In genomic region chr5:103373089-103373488, GRCm38 (mm10) we compare ENCODE assay signal across 16 mouse cellular contexts. TPM values are rescaled to one million over a fixed set of nuclear protein-coding genes. Genes with fewer than 3 reads are reported as not detected.
"Had no signal": no experiment of that assay in that cellular context is flagged by ENCODE, and none has a peak within 500 bp of the region (broad histone marks: within the 10 kb centered on the region; RNA-seq: fewer than 3 reads in every experiment).

No protein-coding gene starts in this region.

- H3K4me1 ChIP-seq: intestine, embryonic 15.5 days; liver, embryonic 13.5 days; midbrain, embryonic 12.5 days; neural tube, embryonic 12.5 days; neural tube, embryonic 15.5 days had no signal

- H3K36me3 ChIP-seq: intestine, embryonic 15.5 days; liver, embryonic 13.5 days; midbrain, embryonic 12.5 days; midbrain, embryonic 15.5 days; neural tube, embryonic 12.5 days; neural tube, embryonic 15.5 days had no signal

- H3K27ac ChIP-seq: intestine, embryonic 15.5 days; liver, embryonic 13.5 days; macrophage; midbrain, embryonic 12.5 days; midbrain, embryonic 15.5 days; neural tube, embryonic 12.5 days; neural tube, embryonic 15.5 days had no signal

- H3K9me3 ChIP-seq: intestine, embryonic 15.5 days; liver, embryonic 13.5 days; midbrain, embryonic 12.5 days; midbrain, embryonic 15.5 days; neural tube, embryonic 12.5 days; neural tube, embryonic 15.5 days had no signal

- ATAC-seq: intestine, embryonic 15.5 days; midbrain, embryonic 15.5 days had no signal

- H3K27me3 ChIP-seq: intestine, embryonic 15.5 days; midbrain, embryonic 15.5 days; neural tube, embryonic 12.5 days had no signal

- DNase-seq: kidney, adult 11 months; kidney, adult 9 months; kidney, postnatal 25 days; layer of hippocampus, adult 9-11 months; liver, embryonic 13.5 days; lung, adult 18-20 months; right cerebral cortex, adult 18-20 months; right cerebral cortex, postnatal 14 days; right cerebral cortex, postnatal 4 days; thymus, postnatal 25 days had no signal

- H3K4me2 ChIP-seq: intestine, embryonic 15.5 days; liver, embryonic 13.5 days; midbrain, embryonic 12.5 days; midbrain, embryonic 15.5 days; neural tube, embryonic 12.5 days; neural tube, embryonic 15.5 days had no signal

- H3K9ac ChIP-seq: intestine, embryonic 15.5 days; liver, embryonic 13.5 days; midbrain, embryonic 12.5 days; midbrain, embryonic 15.5 days; neural tube, embryonic 12.5 days; neural tube, embryonic 15.5 days had no signal

- H3K4me3 ChIP-seq: intestine, embryonic 15.5 days; liver, embryonic 13.5 days; midbrain, embryonic 12.5 days; midbrain, embryonic 15.5 days; neural tube, embryonic 12.5 days; neural tube, embryonic 15.5 days had no signal

RNA-seq across cellular contexts. Expression of gene Ptpn13, which starts 51.9 kb away (rescaled TPM):
- polyA plus RNA-seq: macrophage had no signal
